In genomic region chr1:84890503-84890902, GRCm38 (mm10) we compare ENCODE assay signal across 19 mouse cellular contexts. TPM values are rescaled to one million over a fixed set of nuclear protein-coding genes. Genes with fewer than 3 reads are reported as not detected.
A peak's percentile ranks its signal among the peaks of the same experiment; 100 is the strongest.
DNase-seq lines count a peak whose midpoint lies in the region; ATAC-seq lines count a peak whose summit lies in the region.
"Had no signal": no experiment of that assay in that cellular context is flagged by ENCODE, and none has a peak within 500 bp of the region (broad histone marks: within the 10 kb centered on the region; RNA-seq: fewer than 3 reads in every experiment).

No protein-coding gene starts in this region.

- no peaks in the 10 kb centered on the region for H3K27me3 ChIP-seq in neural tube, embryonic 11.5 days (ENCODE audit: control insufficient read depth, insufficient read depth, low read length)
- no peaks in the 10 kb centered on the region for H3K27me3 ChIP-seq in forebrain, embryonic 14.5 days (replicated peaks; ENCODE audit: control insufficient read depth, insufficient read depth, low read length)
- no peaks in the 10 kb centered on the region for H3K27me3 ChIP-seq in midbrain, embryonic 12.5 days
- H3K27me3 ChIP-seq: intestine, embryonic 15.5 days had no signal

- no peak for DNase-seq in neural tube, embryonic 11.5 days (ENCODE audit: low spot score)
- DNase-seq in neural tube, embryonic 10.5 days (ENCODE audit: extremely low spot score, low spot score) = no peak
- DNase-seq in forebrain, embryonic 14.5 days (ENCODE audit: low spot score) = peak; percentile 13
- DNase-seq in retina, postnatal 1 day = no peak
- no peak for DNase-seq in urinary bladder, postnatal 10 days (ENCODE audit: low spot score)
- DNase-seq in layer of hippocampus, postnatal 36 days = no peak
- DNase-seq in cerebellum, postnatal 4 days (ENCODE audit: low spot score in 2 of 2) = no peak
- DNase-seq: B cell, adult 2 months; heart, adult 18-20 months; layer of hippocampus, adult 9-11 months; liver; lung, adult 18-20 months; lung, postnatal 36 days; right cerebral cortex, postnatal 14 days; thymus, postnatal 4 days had no signal

- H3K9me3 ChIP-seq in neural tube, embryonic 11.5 days (ENCODE audit: control insufficient read depth, low read length) = no peaks in the 10 kb centered on the region
- no peaks in the 10 kb centered on the region for H3K9me3 ChIP-seq in forebrain, embryonic 14.5 days (replicated peaks; ENCODE audit: control insufficient read depth, low read length)
- no peaks in the 10 kb centered on the region for H3K9me3 ChIP-seq in midbrain, embryonic 12.5 days
- H3K9me3 ChIP-seq: embryonic facial prominence, embryonic 10.5 days; intestine, embryonic 15.5 days had no signal

- no peak overlapping the region for H3K4me3 ChIP-seq in neural tube, embryonic 11.5 days (ENCODE audit: low read depth, low read length)
- H3K4me3 ChIP-seq in forebrain, embryonic 14.5 days (ENCODE audit: low read depth, low read length) = no peak overlapping the region
- H3K4me3 ChIP-seq in midbrain, embryonic 12.5 days = no peak overlapping the region
- H3K4me3 ChIP-seq: embryonic facial prominence, embryonic 10.5 days; intestine, embryonic 15.5 days had no signal

- H3K4me1 ChIP-seq in neural tube, embryonic 11.5 days (ENCODE audit: control insufficient read depth, insufficient read depth, low read length) = 0 out of 2 replicates have a peak, but pooled peaks cover 3% of the 10 kb centered on the region
- H3K4me1 ChIP-seq in forebrain, embryonic 14.5 days (ENCODE audit: control insufficient read depth, insufficient read depth, low read length) = peaks cover 13% of the 10 kb centered on the region
- H3K4me1 ChIP-seq in midbrain, embryonic 12.5 days = peaks cover 17% of the 10 kb centered on the region
- H3K4me1 ChIP-seq: intestine, embryonic 15.5 days had no signal

- H3K27ac ChIP-seq in neural tube, embryonic 11.5 days (ENCODE audit: low read depth, low read length) = no peak overlapping the region
- H3K27ac ChIP-seq in forebrain, embryonic 14.5 days (ENCODE audit: low read depth, low read length) = peak overlapping the region; percentile 17; the same call in 1 of the 2 replicates
- peak overlapping the region; percentile 92 for H3K27ac ChIP-seq in midbrain, embryonic 12.5 days (replicated peaks)
- H3K27ac ChIP-seq: intestine, embryonic 15.5 days had no signal

- H3K36me3 ChIP-seq in neural tube, embryonic 11.5 days (ENCODE audit: control insufficient read depth, insufficient read depth, low read length) = no peaks in the 10 kb centered on the region
- no peaks in the 10 kb centered on the region for H3K36me3 ChIP-seq in forebrain, embryonic 14.5 days (ENCODE audit: control insufficient read depth, insufficient read depth, low read length)
- no peaks in the 10 kb centered on the region for H3K36me3 ChIP-seq in midbrain, embryonic 12.5 days
- H3K36me3 ChIP-seq: embryonic facial prominence, embryonic 10.5 days; intestine, embryonic 15.5 days had no signal

- peak; percentile 26; the same call in 1 of the 2 replicates for ATAC-seq in neural tube, embryonic 11.5 days (ENCODE audit: insufficient read depth, low FRiP score, low TSS enrichment)
- ATAC-seq in forebrain, embryonic 14.5 days = peak; percentile 47
- peak; percentile 35 for ATAC-seq in midbrain, embryonic 12.5 days (ENCODE audit: low FRiP score, low read depth)
- ATAC-seq: intestine, embryonic 15.5 days had no signal

- no peak overlapping the region for H3K9ac ChIP-seq in neural tube, embryonic 11.5 days (ENCODE audit: low read length)
- H3K9ac ChIP-seq in forebrain, embryonic 14.5 days (ENCODE audit: low read length) = no peak overlapping the region
- H3K9ac ChIP-seq in midbrain, embryonic 12.5 days (replicated peaks) = no peak overlapping the region
- H3K9ac ChIP-seq: intestine, embryonic 15.5 days had no signal

- no peak overlapping the region for H3K4me2 ChIP-seq in neural tube, embryonic 11.5 days (ENCODE audit: low read depth)
- H3K4me2 ChIP-seq in forebrain, embryonic 14.5 days (ENCODE audit: low read length) = peak overlapping the region; percentile 18; the same call in 1 of the 2 replicates
- H3K4me2 ChIP-seq in midbrain, embryonic 12.5 days (replicated peaks) = peak overlapping the region; percentile 15
- H3K4me2 ChIP-seq: intestine, embryonic 15.5 days had no signal

- 93% methylated on average over 7 of the region's 7 CpGs for WGBS in neural tube, embryonic 11.5 days
- WGBS in forebrain, embryonic 14.5 days = 46% methylated on average over 7 of the region's 7 CpGs
- 61% methylated on average over 7 of the region's 7 CpGs for WGBS in midbrain, embryonic 12.5 days

RNA-seq across cellular contexts. Expression of gene Slc16a14, which starts 44.4 kb away (rescaled TPM):
- polyA plus RNA-seq in neural tube, embryonic 11.5 days (2014; fragmentation: Nextera tagmentation; extraction: Ambion mirVana) = 1.2 and 2.4 TPM in 2 replicates
- polyA plus RNA-seq in forebrain, embryonic 14.5 days (2014; fragmentation: Nextera tagmentation; extraction: Ambion mirVana) = 9.1 and 9.9 TPM in 2 replicates
- polyA plus RNA-seq in midbrain, embryonic 12.5 days (2016; fragmentation: Nextera tagmentation; extraction: Ambion mirVana) = 12.3 and 15.4 TPM in 2 replicates
- total RNA-seq in layer of hippocampus, postnatal 36 days (2021) = 10 to 100 TPM; 12.4 to 15.6 TPM
- polyA plus RNA-seq: heart, embryonic 16.5 days had no signal

RNA-seq across cellular contexts. Expression of gene Trip12, which starts 50.2 kb away (rescaled TPM):
- 89.0 and 97.6 TPM in 2 replicates for polyA plus RNA-seq in neural tube, embryonic 11.5 days (2014; fragmentation: Nextera tagmentation; extraction: Ambion mirVana)
- polyA plus RNA-seq in forebrain, embryonic 14.5 days (2014; fragmentation: Nextera tagmentation; extraction: Ambion mirVana) = 50.8 and 64.6 TPM in 2 replicates
- polyA plus RNA-seq in midbrain, embryonic 12.5 days (2016; fragmentation: Nextera tagmentation; extraction: Ambion mirVana) = 115 and 123 TPM in 2 replicates
- 100 to 1,000 TPM; 191 to 208 TPM for total RNA-seq in layer of hippocampus, postnatal 36 days (2021)

RNA-seq across cellular contexts. Expression of gene Fbxo36, which starts 50.9 kb away (rescaled TPM):
- 6.7 and 9.6 TPM in 2 replicates for polyA plus RNA-seq in neural tube, embryonic 11.5 days (2014; fragmentation: Nextera tagmentation; extraction: Ambion mirVana)
- polyA plus RNA-seq in forebrain, embryonic 14.5 days (2014; fragmentation: Nextera tagmentation; extraction: Ambion mirVana) = 6.3 and 7.5 TPM in 2 replicates
- polyA plus RNA-seq in midbrain, embryonic 12.5 days (2016; fragmentation: Nextera tagmentation; extraction: Ambion mirVana) = 9.2 and 10.3 TPM in 2 replicates
- 1 to 10 TPM; 2.0 to 3.1 TPM for total RNA-seq in layer of hippocampus, postnatal 36 days (2021)
